Mouse (Mus musculus): ENCODE measurements around the gene Tbl1xr1. TPM values are rescaled to one million over a fixed set of nuclear protein-coding genes. Genes with fewer than 3 reads are reported as not detected.
A peak's percentile ranks its signal among the peaks of the same experiment; 100 is the strongest.

The Tbl1xr1 gene
- polyA plus RNA-seq, 1 experiment from 2014 or later = 9.8 TPM

GRCm38 (mm10) chr3:22084222-22084996, 8.0 kb downstream of the Tbl1xr1 start:
- Histone ChIP-seq H3K4me1 (ENCODE audit: insufficient read depth) (peaks cover 48% of the 10 kb centered on the region), H3K4me2 (ENCODE audit: low read depth, low read length) (no peak overlapping the region), H3K9ac (replicated peaks) (no peak overlapping the region), H3K27ac (ENCODE audit: low read depth) (no peak overlapping the region), H3K27me3 (ENCODE audit: insufficient read depth, low read length) (no peaks in the 10 kb centered on the region), H3K4me3 (ENCODE audit: low read depth, low read length) (no peak overlapping the region), H3K9me3 (ENCODE audit: low read length) (no peaks in the 10 kb centered on the region), H3K36me3 (replicated peaks; ENCODE audit: insufficient read depth, low read length) (no peaks in the 10 kb centered on the region)
- no peak for ATAC-seq
- 76% methylated on average over 10 of the region's 10 CpGs for WGBS (ENCODE audit: insufficient replicate concordance)
- DNase-seq = no peak
- TF ChIP-seq EP300 (IDR thresholded peaks at IDR 0.05; ENCODE audit: low read depth) = no peak
- no peak for TF ChIP-seq CTCF (IDR thresholded peaks at IDR 0.05; ENCODE audit: low read depth)

- H3K4me2 ChIP-seq (ENCODE audit: low read depth, low read length) = no peak overlapping the region
Measured at GRCm38 (mm10) chr3:22089825-22090224, 13.4 kb downstream of the Tbl1xr1 start.

GRCm38 (mm10) chr3:22090431-22091265, 14.2 kb downstream of the Tbl1xr1 start:
- H3K27ac ChIP-seq (ENCODE audit: low read depth) = peak overlapping the region; percentile 93
- H3K4me3 ChIP-seq (ENCODE audit: low read depth, low read length) = no peak overlapping the region
- no peaks in the 10 kb centered on the region for H3K27me3 ChIP-seq (ENCODE audit: insufficient read depth, low read length)
- no peaks in the 10 kb centered on the region for H3K36me3 ChIP-seq (replicated peaks; ENCODE audit: insufficient read depth, low read length)
- H3K4me1 ChIP-seq (ENCODE audit: insufficient read depth) = peaks cover 37% of the 10 kb centered on the region
- DNase-seq = peak; percentile 72
- H3K4me2 ChIP-seq (ENCODE audit: low read depth, low read length) = peak overlapping the region; percentile 36
- WGBS (ENCODE audit: insufficient replicate concordance) = 58% methylated on average over 8 of the region's 8 CpGs
- H3K9me3 ChIP-seq (ENCODE audit: low read length) = no peaks in the 10 kb centered on the region
- ATAC-seq = peak; percentile 87
- peak overlapping the region; percentile 31; the same call in 1 of the 2 replicates for H3K9ac ChIP-seq (replicated peaks)
- TF ChIP-seq CTCF (IDR thresholded peaks at IDR 0.05; ENCODE audit: low read depth) (no peak), EP300 (IDR thresholded peaks at IDR 0.05; ENCODE audit: low read depth) (peak; percentile 22; the same call in 1 of the 2 replicates)

More at GRCm38 (mm10) chr3:22089825-22090224, 13.4 kb downstream of the Tbl1xr1 start:
- Histone ChIP-seq H3K9ac (replicated peaks) (no peak overlapping the region), H3K9me3 (ENCODE audit: low read length) (no peaks in the 10 kb centered on the region), H3K27me3 (ENCODE audit: insufficient read depth, low read length) (no peaks in the 10 kb centered on the region), H3K4me1 (ENCODE audit: insufficient read depth) (peaks cover 37% of the 10 kb centered on the region), H3K36me3 (replicated peaks; ENCODE audit: insufficient read depth, low read length) (no peaks in the 10 kb centered on the region), H3K4me3 (ENCODE audit: low read depth, low read length) (no peak overlapping the region), H3K27ac (ENCODE audit: low read depth) (peak overlapping the region; percentile 93)
- 61% methylated on average over 3 of the region's 3 CpGs for WGBS (ENCODE audit: insufficient replicate concordance)
- no peak for ATAC-seq
- TF ChIP-seq CTCF (IDR thresholded peaks at IDR 0.05; ENCODE audit: low read depth) (no peak), EP300 (IDR thresholded peaks at IDR 0.05; ENCODE audit: low read depth) (no peak)
- no peak for DNase-seq

GRCm38 (mm10) chr3:22091266-22091550, 14.8 kb downstream of the Tbl1xr1 start:
- DNase-seq = no peak
- H3K36me3 ChIP-seq (replicated peaks; ENCODE audit: insufficient read depth, low read length) = no peaks in the 10 kb centered on the region
- H3K4me2 ChIP-seq (ENCODE audit: low read depth, low read length) = peak overlapping the region; percentile 28
- peak overlapping the region; percentile 93 for H3K27ac ChIP-seq (ENCODE audit: low read depth)
- TF ChIP-seq CTCF (IDR thresholded peaks at IDR 0.05; ENCODE audit: low read depth) = no peak
- no peak for TF ChIP-seq EP300 (IDR thresholded peaks at IDR 0.05; ENCODE audit: low read depth)
- WGBS (ENCODE audit: insufficient replicate concordance) = 45% methylated on average over 3 of the region's 3 CpGs
- no peaks in the 10 kb centered on the region for H3K27me3 ChIP-seq (ENCODE audit: insufficient read depth, low read length)
- no peak overlapping the region for H3K4me3 ChIP-seq (ENCODE audit: low read depth, low read length)
- peak overlapping the region; percentile 31; the same call in 1 of the 2 replicates for H3K9ac ChIP-seq (replicated peaks)
- ATAC-seq = peak; percentile 39
- no peaks in the 10 kb centered on the region for H3K9me3 ChIP-seq (ENCODE audit: low read length)
- H3K4me1 ChIP-seq (ENCODE audit: insufficient read depth) = peaks cover 37% of the 10 kb centered on the region

- Histone ChIP-seq H3K9me3 (ENCODE audit: low read length) (no peaks in the 10 kb centered on the region), H3K4me2 (ENCODE audit: low read depth, low read length) (peak overlapping the region; percentile 28; the same call in 1 of the 2 replicates), H3K27me3 (ENCODE audit: insufficient read depth, low read length) (no peaks in the 10 kb centered on the region), H3K36me3 (replicated peaks; ENCODE audit: insufficient read depth, low read length) (no peaks in the 10 kb centered on the region), H3K9ac (replicated peaks) (no peak overlapping the region), H3K4me1 (ENCODE audit: insufficient read depth) (peaks cover 37% of the 10 kb centered on the region), H3K4me3 (ENCODE audit: low read depth, low read length) (no peak overlapping the region), H3K27ac (ENCODE audit: low read depth) (peak overlapping the region; percentile 93)
- ATAC-seq (peak; percentile 68), DNase-seq (no peak)
- 53% methylated on average over 3 of the region's 3 CpGs for WGBS (ENCODE audit: insufficient replicate concordance)
- TF ChIP-seq CTCF (IDR thresholded peaks at IDR 0.05; ENCODE audit: low read depth) (no peak), EP300 (IDR thresholded peaks at IDR 0.05; ENCODE audit: low read depth) (peak; percentile 67; the same call in 1 of the 2 replicates)
Measured at GRCm38 (mm10) chr3:22091681-22092080, 15.2 kb downstream of the Tbl1xr1 start.

GRCm38 (mm10) chr3:22092784-22093183, 16.3 kb downstream of the Tbl1xr1 start:
- WGBS (ENCODE audit: insufficient replicate concordance) = 74% methylated on average over 5 of the region's 5 CpGs
- no peak overlapping the region for H3K4me3 ChIP-seq (ENCODE audit: low read depth, low read length)
- no peaks in the 10 kb centered on the region for H3K36me3 ChIP-seq (replicated peaks; ENCODE audit: insufficient read depth, low read length)
- ATAC-seq (no peak), DNase-seq (no peak)
- TF ChIP-seq CTCF (IDR thresholded peaks at IDR 0.05; ENCODE audit: low read depth) (no peak), EP300 (IDR thresholded peaks at IDR 0.05; ENCODE audit: low read depth) (no peak)
- H3K27me3 ChIP-seq (ENCODE audit: insufficient read depth, low read length) = no peaks in the 10 kb centered on the region
- no peaks in the 10 kb centered on the region for H3K9me3 ChIP-seq (ENCODE audit: low read length)
- no peak overlapping the region; the same call in 1 of the 2 replicates for H3K27ac ChIP-seq (ENCODE audit: low read depth)
- H3K9ac ChIP-seq (replicated peaks) = no peak overlapping the region
- peaks cover 37% of the 10 kb centered on the region for H3K4me1 ChIP-seq (ENCODE audit: insufficient read depth)
- no peak overlapping the region for H3K4me2 ChIP-seq (ENCODE audit: low read depth, low read length)

All from liver, postnatal 0 days (tissue).